Mouse (Mus musculus): ENCODE measurements around the gene Gm5478.

- TF ChIP-seq CTCF (conservative IDR thresholded peaks at IDR 0.05 in 1 of 2, IDR thresholded peaks at IDR 0.05 in 1 of 2; ENCODE audit: low read depth in 2 of 2, low read length in 2 of 2) (no peak), MAX (IDR thresholded peaks at IDR 0.05; ENCODE audit: low read length) (no peak)
These were observed 33.0 kb upstream of the Gm5478 start, which contains the start of gene Krt6b for GRCm38 (mm10) chr15:101680187-101680586.
